Mouse (Mus musculus) urinary bladder, postnatal 36 days (tissue): ENCODE measurements around the gene Zfp458.
"Not testable (repeated sequence)": the region's sequence is repeated elsewhere in the genome, so short reads cannot be mapped to it uniquely, and the experiment has no call there.

Experiments
- DNase-seq, 2 experiments: peaks; one replicate each; pipeline ENCODE4 v3.0.0; 2022; ENCODE audit warnings: low spot score in 2 of 2, mixed read lengths in 1 of 2

Zfp458 gene

DNA sequence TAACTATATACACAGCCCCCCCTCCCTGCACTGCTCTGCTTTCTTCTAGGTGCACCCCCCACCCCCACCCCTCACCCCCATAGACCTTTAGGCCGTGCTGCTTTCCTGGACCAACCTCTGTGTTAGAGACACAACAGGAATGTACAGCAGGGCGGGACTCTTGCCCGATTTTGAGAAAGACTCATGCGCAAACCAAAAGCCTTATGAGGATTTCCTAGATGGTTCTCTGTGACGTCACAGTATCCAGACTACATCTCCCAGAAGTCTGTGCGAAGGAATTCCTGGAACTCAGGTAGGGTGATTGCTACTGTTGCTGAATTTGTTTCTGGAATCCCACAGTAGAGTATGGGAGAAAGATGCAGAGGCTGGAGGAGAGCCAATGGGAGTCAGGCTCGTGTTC is at the start of gene Zfp458:
Gene Zfp458, minus strand, starts transcription at position 153 of the 400 bp plus-strand sequence.
- no peak for DNase-seq

DNA sequence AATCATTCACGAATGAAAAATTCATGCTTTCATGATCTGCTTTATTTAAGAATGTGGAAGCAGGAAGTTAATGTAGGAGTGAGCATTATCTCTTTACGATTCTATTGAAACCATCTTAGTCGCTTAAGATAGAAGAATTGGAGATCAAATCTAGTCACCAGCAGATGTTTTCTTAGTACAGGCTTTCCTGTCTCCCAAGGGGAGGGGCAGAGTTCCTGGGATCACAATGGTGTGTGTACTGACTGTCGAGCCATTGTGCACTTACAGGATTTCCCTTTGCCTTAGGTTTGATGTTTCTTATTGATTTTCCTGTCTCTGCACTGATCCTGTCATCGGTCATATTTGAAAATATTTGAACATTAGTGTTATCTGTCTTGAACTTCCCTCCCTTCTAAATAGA is 28.5 kb upstream of the Zfp458 start:
- no peak for DNase-seq

DNA sequence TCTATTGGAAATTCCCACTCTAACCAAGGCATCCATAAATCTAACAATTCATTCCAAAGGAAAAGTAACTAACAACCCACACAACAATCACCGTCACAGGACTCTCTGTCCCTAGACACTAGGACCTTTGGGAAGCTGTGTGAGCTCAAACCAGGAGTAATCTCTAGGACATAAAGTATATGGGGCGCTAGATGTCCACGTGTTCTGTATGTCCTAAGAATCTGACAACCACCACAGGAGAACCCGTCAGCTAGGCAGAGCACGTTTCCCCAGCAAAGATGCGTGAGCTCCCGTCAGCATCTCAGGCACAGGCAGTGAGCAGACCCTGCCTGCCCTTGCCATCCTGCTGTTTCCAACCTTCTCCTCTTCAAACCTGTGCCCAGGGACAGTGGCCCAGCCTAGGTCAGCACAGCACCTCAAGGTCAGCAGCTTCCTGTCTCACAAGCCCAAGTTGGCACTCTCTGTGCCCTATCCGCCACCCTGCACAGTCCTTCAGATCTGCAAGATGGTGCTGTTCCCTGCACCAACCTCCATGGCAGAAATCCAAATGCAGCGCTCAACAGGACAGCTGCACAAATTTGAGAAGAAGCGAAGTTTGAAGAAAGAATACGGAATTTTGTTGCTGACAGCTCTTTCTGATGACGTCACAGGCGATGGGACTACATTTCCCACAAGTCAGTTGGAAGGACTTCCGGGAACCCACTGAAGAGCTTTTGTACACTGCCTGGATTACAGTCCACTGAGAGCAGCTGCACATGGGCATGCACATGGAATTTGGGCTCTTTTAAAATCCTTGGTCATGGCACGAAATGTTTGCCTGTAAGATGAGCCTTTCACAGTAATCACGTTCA is 27.8 kb upstream of the Zfp458 start, which contains the start of gene Zfp457:
Gene Zfp457, minus strand, starts transcription at position 664 of the 851 bp plus-strand sequence.
- peak; percentile 86 to 89 for DNase-seq

DNA sequence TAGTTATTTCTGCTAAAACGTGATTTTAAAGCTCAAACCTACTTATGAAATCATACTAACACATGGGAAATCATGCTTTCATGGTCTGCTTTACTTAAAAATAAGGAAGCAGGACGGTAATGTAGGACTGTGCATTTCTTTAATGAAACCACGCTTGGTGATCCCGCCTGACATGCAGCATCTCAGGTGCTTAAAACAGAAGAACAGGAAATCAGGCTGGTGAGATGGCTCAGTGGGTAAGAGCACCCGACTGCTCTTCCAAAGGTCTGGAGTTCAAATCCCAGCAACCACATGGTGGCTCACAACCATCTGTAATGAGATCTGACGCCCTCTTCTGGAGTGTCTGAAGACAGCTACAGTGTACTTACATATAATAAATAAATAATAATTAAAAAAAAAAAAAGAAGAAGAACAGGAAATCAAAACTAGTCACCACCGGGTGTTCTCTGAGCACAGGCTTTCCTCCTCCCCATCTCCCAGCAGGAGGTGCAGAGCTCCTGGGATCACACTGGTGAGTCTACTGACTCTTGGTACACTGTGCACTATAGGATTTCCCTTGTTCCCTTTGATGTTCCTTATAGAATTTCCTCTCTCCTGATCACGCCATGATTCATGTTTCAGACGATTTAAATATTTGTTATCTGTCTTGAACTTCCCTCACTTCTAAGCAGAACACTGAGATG is 8.7 kb downstream of the Zfp458 start:
- DNase-seq: not testable (repeated sequence)

DNA sequence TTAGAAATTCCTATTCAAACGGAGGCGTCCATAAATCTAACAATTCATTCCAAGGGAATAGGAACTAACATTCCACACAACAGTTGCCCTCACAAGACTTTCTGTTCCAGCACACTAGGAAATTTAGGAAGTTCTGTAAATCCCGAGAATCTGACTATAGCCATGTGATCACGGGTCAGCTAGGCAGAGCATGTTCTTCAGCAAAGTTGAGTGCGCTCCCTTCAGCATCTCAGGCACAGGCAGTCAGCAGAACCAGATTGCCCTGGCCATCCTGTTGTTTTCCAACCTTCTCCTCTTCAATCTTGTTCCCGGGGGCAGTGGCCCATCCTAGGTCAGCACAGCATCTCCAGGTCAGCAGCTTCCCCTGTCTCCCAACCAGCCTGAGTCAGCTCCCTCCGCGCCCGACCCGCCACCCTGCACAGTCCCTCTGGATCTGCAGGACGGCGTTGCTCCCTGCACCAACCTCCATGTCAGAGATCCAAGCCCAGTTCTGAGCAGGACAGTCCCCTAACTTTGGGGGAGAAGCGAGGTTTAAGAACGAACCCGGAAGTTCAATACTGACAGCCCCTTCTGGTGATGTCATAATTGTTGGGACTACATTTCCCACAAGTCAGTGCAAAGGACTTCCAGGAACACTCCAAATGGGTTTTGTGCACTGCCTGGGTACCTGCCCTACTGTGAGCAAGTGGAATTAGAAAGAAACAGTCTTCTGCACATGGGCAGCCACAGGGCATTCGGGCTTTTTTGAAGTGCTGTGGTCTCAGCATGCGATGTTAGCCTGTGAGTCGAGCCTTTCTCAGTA is 9.5 kb downstream of the Zfp458 start:
- DNase-seq: peak; percentile 62 to 71

DNA sequence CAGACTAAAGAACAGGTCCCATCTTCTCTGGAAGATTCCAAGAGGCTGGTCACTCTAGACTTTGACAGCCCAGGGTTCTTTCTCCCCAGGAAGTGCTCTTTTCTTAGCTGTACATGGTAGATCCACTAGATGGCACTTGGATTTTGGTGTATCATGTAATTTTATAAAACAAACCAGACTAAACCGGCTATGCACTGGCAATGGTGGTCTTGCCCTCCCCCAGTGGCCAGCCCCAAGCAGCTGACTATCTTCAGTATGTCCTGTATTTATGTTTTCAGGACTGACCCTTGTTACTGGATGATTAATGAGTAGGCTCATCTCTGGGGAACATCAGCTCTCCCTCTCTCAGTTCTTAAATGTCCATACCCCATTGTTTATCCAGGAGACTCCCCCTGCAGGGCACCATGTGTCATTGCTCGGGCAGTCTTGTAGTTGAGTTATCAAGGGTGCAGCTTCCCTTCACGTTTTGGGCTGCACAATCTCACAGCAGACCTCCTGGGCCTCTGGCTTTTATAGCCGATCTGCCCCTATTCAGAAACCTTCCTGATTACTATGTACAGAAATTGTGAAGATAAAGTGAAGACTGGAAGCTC is 64.2 kb downstream of the Zfp458 start:
- no peak for DNase-seq
